Mouse (Mus musculus) embryonic facial prominence, embryonic 10.5 days (tissue): ENCODE measurements around the gene Pde6g. TPM values are rescaled to one million over a fixed set of nuclear protein-coding genes. Genes with fewer than 3 reads are reported as not detected.

Experiments used
- DNase-seq: peaks from one replicate; pipeline ENCODE4 v3.0.0-alpha.2; 2017; ENCODE audit warnings: low spot score
- H3K27ac ChIP-seq: fragments of 300-500 bp; sonication (generic); replicated peaks from 2 replicates; pipeline ENCODE4 v1.5.1; 2016; ENCODE audit warnings: mild to moderate bottlenecking
- H3K27me3 ChIP-seq: fragments of 300-500 bp; sonication (generic); replicated peaks from 2 replicates; pipeline ENCODE4 v1.6.1; 2016; ENCODE audit warnings: low read depth, mild to moderate bottlenecking; ENCODE audit not compliant: poor library complexity, severe bottlenecking
- H3K36me3 ChIP-seq: fragments of 300-500 bp; sonication (generic); replicated peaks from 2 replicates; pipeline ENCODE4 v1.6.1; 2016; ENCODE audit warnings: mild to moderate bottlenecking, moderate library complexity
- H3K4me1 ChIP-seq: fragments of 300-500 bp; sonication (generic); 2 replicates; pipeline ENCODE4 v1.6.1; 2016
- H3K4me3 ChIP-seq: fragments of 300-500 bp; sonication (generic); 2 replicates; pipeline ENCODE4 v1.5.1; 2016; ENCODE audit warnings: mild to moderate bottlenecking, moderate library complexity
- H3K9me3 ChIP-seq: fragments of 300-500 bp; sonication (generic); 2 replicates; pipeline ENCODE4 v1.6.1; 2016; ENCODE audit warnings: mild to moderate bottlenecking
- WGBS: fragments of 180-500 bp; shearing (Covaris S2); methylation state at CpG from one replicate; pipeline ENCODE4 v1.1.7; 2016; 5-methylcytosine and 5-hydroxymethylcytosine counted together
- polyA plus RNA-seq: library from polyadenylated mRNA; unstranded; fragments of >200 nt; fragmentation: Nextera tagmentation; extraction: Ambion mirVana; gene quantifications from 2 replicates; pipeline ENCODE4 v1.2.1, GENCODE M21; 2016

Gene Pde6g
- polyA plus RNA-seq, 1 experiment from 2014 or later, result 0.44 TPM

GRCm38 (mm10) chr11:120399319-120399718 is 54.0 kb downstream of the Pde6g start:
- Histone ChIP-seq H3K27ac (no peak overlapping the region), H3K4me1 (no peaks in the 10 kb centered on the region), H3K27me3 (no peaks in the 10 kb centered on the region), H3K9me3 (no peaks in the 10 kb centered on the region), H3K4me3 (no peak overlapping the region), H3K36me3 (peaks cover 99% of the 10 kb centered on the region)
- DNase-seq, result no peak
- WGBS, result over 99% methylated on average over 2 of the region's 2 CpGs

Other genes with a start within 250 kb of the Pde6g start
- gene Bahcc1, start 220.6 kb downstream of the Pde6g start, polyA plus RNA-seq, result 18.0 and 18.4 TPM in 2 replicates
- gene Actg1, start 105.0 kb downstream of the Pde6g start, polyA plus RNA-seq, result 3,067 and 3,150 TPM in 2 replicates
- gene Fscn2, start 92.0 kb downstream of the Pde6g start, polyA plus RNA-seq, result 0.10 and 0.19 TPM in 2 replicates
- 38.3 and 39.0 TPM in 2 replicates for gene Faap100, start 74.7 kb downstream of the Pde6g start, polyA plus RNA-seq
- gene Nploc4, start 15.8 kb downstream of the Pde6g start, polyA plus RNA-seq, result 45.3 and 51.9 TPM in 2 replicates
- gene Tspan10, start 10.9 kb downstream of the Pde6g start, polyA plus RNA-seq, result 0.69 and 1.5 TPM in 2 replicates
- gene Oxld1, start 4.6 kb upstream of the Pde6g start, polyA plus RNA-seq, result 8.5 and 12.8 TPM in 2 replicates
- 49.6 and 50.7 TPM in 2 replicates for gene Ccdc137, start 4.6 kb upstream of the Pde6g start, polyA plus RNA-seq
- 55.9 and 66.9 TPM in 2 replicates for gene Arl16, start 14.1 kb upstream of the Pde6g start, polyA plus RNA-seq
- 206 and 216 TPM in 2 replicates for gene Mrpl12, start 31.1 kb upstream of the Pde6g start, polyA plus RNA-seq
- gene Slc25a10, start 38.3 kb upstream of the Pde6g start, polyA plus RNA-seq, result 68.6 and 69.4 TPM in 2 replicates
- gene Gcgr, start 77.2 kb upstream of the Pde6g start, polyA plus RNA-seq, result 0.33 and 0.62 TPM in 2 replicates
- gene Mcrip1, start 96.2 kb upstream of the Pde6g start, polyA plus RNA-seq, result 201 and 221 TPM in 2 replicates
- not detected in 2 replicates for gene Ppp1r27, start 97.6 kb upstream of the Pde6g start, polyA plus RNA-seq
- 556 and 565 TPM in 2 replicates for gene P4hb, start 119.8 kb upstream of the Pde6g start, polyA plus RNA-seq
- gene Arhgdia, start 128.1 kb upstream of the Pde6g start, polyA plus RNA-seq, result 735 and 777 TPM in 2 replicates
- gene Alyref, start 144.9 kb upstream of the Pde6g start, polyA plus RNA-seq, result 620 and 640 TPM in 2 replicates
- 192 and 198 TPM in 2 replicates for gene Anapc11, start 144.9 kb upstream of the Pde6g start, polyA plus RNA-seq
- not detected in 2 replicates for gene Npb, start 155.0 kb upstream of the Pde6g start, polyA plus RNA-seq
- gene Pcyt2, start 164.4 kb upstream of the Pde6g start, polyA plus RNA-seq, result 142 and 145 TPM in 2 replicates
- gene Sirt7, start 171.7 kb upstream of the Pde6g start, polyA plus RNA-seq, result 27.7 and 29.5 TPM in 2 replicates
- 24.2 and 25.1 TPM in 2 replicates for gene Mafg, start 180.1 kb upstream of the Pde6g start, polyA plus RNA-seq
- 32.7 and 33.7 TPM in 2 replicates for gene Pycr1, start 190.3 kb upstream of the Pde6g start, polyA plus RNA-seq
- not detected in 2 replicates for gene Myadml2, start 194.7 kb upstream of the Pde6g start, polyA plus RNA-seq
- 4.4 and 4.8 TPM in 2 replicates for gene Notum, start 207.7 kb upstream of the Pde6g start, polyA plus RNA-seq
- 151 and 155 TPM in 2 replicates for gene Aspscr1, start 219.5 kb upstream of the Pde6g start, polyA plus RNA-seq